ENCODE assay signal across 20 mouse cellular contexts in genomic region chr12:114615712-114616111, GRCm38 (mm10).
DNase-seq lines count a peak whose midpoint lies in the region; ATAC-seq and TF ChIP-seq lines count a peak whose summit lies in the region.
"Had no signal": no experiment of that assay in that cellular context is flagged by ENCODE, and none has a peak within 500 bp of the region (broad histone marks: within the 10 kb centered on the region; RNA-seq: fewer than 3 reads in every experiment).

No protein-coding gene starts in this region.

- H3K4me3 ChIP-seq in thymus, adult 2 months (ENCODE audit: control insufficient read depth, insufficient read depth, low read length) = no peak overlapping the region
- H3K4me3 ChIP-seq: embryonic facial prominence, embryonic 12.5 days; erythroblast, embryonic 14.5 days; hindbrain, embryonic 10.5 days; left cerebral cortex, adult 2 months had no signal

- peak; percentile 12 for DNase-seq in adrenal gland, postnatal 10 days
- DNase-seq in adrenal gland, adult 18-20 months (ENCODE audit: low spot score in 2 of 2) = no peak
- DNase-seq in thymus, adult 2 months = peak; percentile 70
- no peak for DNase-seq in cerebellum, adult 18-20 months
- no peak for DNase-seq in left cerebral cortex, postnatal 36 days (ENCODE audit: low spot score in 2 of 2)
- DNase-seq in ovary, adult 18-20 months (ENCODE audit: low spot score) = no peak
- DNase-seq: cerebellum, adult 9-10 months; gastrocnemius, postnatal 25 days; kidney, adult 2 months; kidney, postnatal 14 days; lung, adult 2 months; retina, postnatal 1 day; right cerebral cortex, postnatal 4 days had no signal

- TF ChIP-seq CTCF in thymus, adult 2 months (IDR thresholded peaks at IDR 0.05; ENCODE audit: borderline replicate concordance, control insufficient read depth, extremely low read depth, insufficient read depth, low read length, poor library complexity) = no peak

- ATAC-seq in activated CD4-positive, CD25-positive, alpha-beta regulatory T cell, adult 4 months = peak; percentile 40
- ATAC-seq: forebrain, embryonic 16.5 days; midbrain, embryonic 16.5 days had no signal

- no peak for TF ChIP-seq POLR2A in thymus, adult 2 months (IDR thresholded peaks at IDR 0.05; ENCODE audit: control insufficient read depth, extremely low read depth, insufficient read depth, low read length, poor library complexity)

- 11% methylated on average over 1 of the region's 1 CpGs for WGBS in thymus, adult 2 months

- no peaks in the 10 kb centered on the region for H3K27me3 ChIP-seq in thymus, adult 2 months (ENCODE audit: control insufficient read depth, insufficient read depth, low read length)
- H3K27me3 ChIP-seq: embryonic facial prominence, embryonic 12.5 days had no signal

- H3K4me1 ChIP-seq in thymus, adult 2 months (replicated peaks; ENCODE audit: control insufficient read depth, insufficient read depth, low read length) = peaks cover 10% of the 10 kb centered on the region
- H3K4me1 ChIP-seq: embryonic facial prominence, embryonic 12.5 days; hindbrain, embryonic 10.5 days had no signal

- intact Hi-C loops in left cerebral cortex, postnatal 36 days (cut with DNase I) = no loop called here

- no peaks in the 10 kb centered on the region for H3K36me3 ChIP-seq in thymus, adult 2 months (ENCODE audit: control insufficient read depth, insufficient read depth, low read length)
- H3K36me3 ChIP-seq: embryonic facial prominence, embryonic 12.5 days; hindbrain, embryonic 10.5 days had no signal

- H3K27ac ChIP-seq in thymus, adult 2 months (ENCODE audit: control insufficient read depth, insufficient read depth, low read length) = peak overlapping the region; percentile 60
- H3K27ac ChIP-seq: embryonic facial prominence, embryonic 12.5 days; hindbrain, embryonic 10.5 days; left cerebral cortex, adult 2 months had no signal

Comparison
In these comparisons a context has a peak if more than half of its experiments do, and no peak if none do; other contexts are left out.
1. DNase-seq: peak in adrenal gland, postnatal 10 days (single experiment) and thymus, adult 2 months (single experiment); none in adrenal gland, adult 18-20 months (0 of 2), cerebellum, adult 18-20 months (0 of 2), left cerebral cortex, postnatal 36 days (0 of 2) and ovary, adult 18-20 months (single experiment).